Mouse (Mus musculus): ENCODE results near the gene Vill. TPM values are rescaled to one million over a fixed set of nuclear protein-coding genes. Genes with fewer than 3 reads are reported as not detected.

Gene Vill
- polyA plus RNA-seq, 1 experiment: 16.5 TPM

DNA sequence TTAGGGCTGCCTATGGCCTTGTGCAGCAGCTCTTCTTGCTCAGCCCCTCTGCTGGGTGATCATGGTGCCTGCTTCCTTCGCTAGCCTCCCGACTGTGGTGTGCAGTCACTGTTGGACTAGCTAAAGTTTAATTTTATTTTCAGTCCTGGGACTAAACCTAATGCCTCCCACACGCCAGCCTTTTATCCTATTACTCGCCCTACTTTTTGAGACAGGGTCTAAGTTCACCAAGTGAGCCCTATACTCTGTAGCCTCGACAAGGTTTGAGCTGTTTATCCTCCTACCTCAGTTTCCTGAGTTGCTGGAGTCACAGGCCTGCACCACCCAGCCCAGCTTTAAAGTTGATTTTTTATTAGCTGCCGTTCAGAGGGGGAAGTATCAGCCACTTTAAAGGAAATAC, 27.3 kb upstream of the Vill start:
- H3K4me3 ChIP-seq (ENCODE audit: insufficient read depth, low read length): no peak overlapping the region
- no peaks in the 10 kb centered on the region for H3K4me1 ChIP-seq (ENCODE audit: control insufficient read depth, insufficient read depth, low read length)
- TF ChIP-seq CTCF (IDR thresholded peaks at IDR 0.05; ENCODE audit: borderline replicate concordance, insufficient read depth, low read length) (no peak), POLR2A (IDR thresholded peaks at IDR 0.05; ENCODE audit: low read depth, low read length) (no peak)
- H3K27ac ChIP-seq (ENCODE audit: insufficient read depth, low read length): no peak overlapping the region

DNA sequence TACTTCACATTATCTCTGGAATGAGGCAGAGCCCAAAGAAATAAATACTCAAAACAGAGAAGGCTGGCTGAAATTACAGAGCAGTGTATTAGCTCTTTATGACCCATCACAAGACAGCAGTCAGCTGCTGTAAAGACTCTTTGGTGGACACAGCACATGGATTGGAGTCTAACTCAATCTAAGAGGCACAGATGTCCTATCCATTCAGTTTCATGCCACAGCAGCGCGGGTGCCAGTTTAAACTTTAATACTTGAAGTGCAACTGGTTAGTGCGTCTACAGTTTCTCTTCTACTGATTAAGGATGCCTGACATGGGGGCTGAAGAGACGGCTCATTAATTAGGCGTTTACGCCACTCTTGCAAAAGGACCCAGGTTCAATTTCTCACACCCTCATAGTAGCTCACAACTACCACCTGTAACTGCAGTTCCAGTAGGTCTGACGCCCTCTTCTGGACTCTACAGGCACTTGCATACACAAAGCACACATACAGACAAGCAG, 26.7 kb upstream of the Vill start:
- TF ChIP-seq CTCF (IDR thresholded peaks at IDR 0.05; ENCODE audit: borderline replicate concordance, insufficient read depth, low read length): no peak
- no peak for TF ChIP-seq POLR2A (IDR thresholded peaks at IDR 0.05; ENCODE audit: low read depth, low read length)
- H3K4me1 ChIP-seq (ENCODE audit: control insufficient read depth, insufficient read depth, low read length): no peaks in the 10 kb centered on the region
- H3K27ac ChIP-seq (ENCODE audit: insufficient read depth, low read length): no peak overlapping the region
- H3K4me3 ChIP-seq (ENCODE audit: insufficient read depth, low read length): no peak overlapping the region

DNA sequence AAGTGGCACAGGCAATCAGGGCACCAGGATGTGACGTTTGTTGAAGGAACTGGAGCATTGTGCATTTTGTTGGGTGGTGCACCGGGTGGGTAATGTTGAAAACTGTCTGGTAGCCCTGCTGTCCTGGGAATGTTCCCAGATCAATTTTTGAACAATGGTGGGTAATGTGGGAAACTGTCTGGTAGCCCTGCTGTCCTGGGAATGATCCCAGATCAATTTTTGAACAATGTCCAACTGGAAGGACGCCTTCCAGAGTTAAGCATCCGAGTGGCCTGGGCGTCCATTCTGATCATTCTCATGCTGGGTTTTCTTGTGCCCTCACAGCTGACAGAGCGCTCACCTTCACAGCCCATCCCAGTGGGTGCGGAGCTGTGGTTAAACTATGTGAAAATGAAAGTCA, 25.2 kb upstream of the Vill start:
- H3K4me1 ChIP-seq (ENCODE audit: control insufficient read depth, insufficient read depth, low read length): no peaks in the 10 kb centered on the region
- no peak overlapping the region for H3K27ac ChIP-seq (ENCODE audit: insufficient read depth, low read length)
- no peak overlapping the region for H3K4me3 ChIP-seq (ENCODE audit: insufficient read depth, low read length)
- TF ChIP-seq CTCF (IDR thresholded peaks at IDR 0.05; ENCODE audit: borderline replicate concordance, insufficient read depth, low read length) (no peak), POLR2A (IDR thresholded peaks at IDR 0.05; ENCODE audit: low read depth, low read length) (no peak)

DNA sequence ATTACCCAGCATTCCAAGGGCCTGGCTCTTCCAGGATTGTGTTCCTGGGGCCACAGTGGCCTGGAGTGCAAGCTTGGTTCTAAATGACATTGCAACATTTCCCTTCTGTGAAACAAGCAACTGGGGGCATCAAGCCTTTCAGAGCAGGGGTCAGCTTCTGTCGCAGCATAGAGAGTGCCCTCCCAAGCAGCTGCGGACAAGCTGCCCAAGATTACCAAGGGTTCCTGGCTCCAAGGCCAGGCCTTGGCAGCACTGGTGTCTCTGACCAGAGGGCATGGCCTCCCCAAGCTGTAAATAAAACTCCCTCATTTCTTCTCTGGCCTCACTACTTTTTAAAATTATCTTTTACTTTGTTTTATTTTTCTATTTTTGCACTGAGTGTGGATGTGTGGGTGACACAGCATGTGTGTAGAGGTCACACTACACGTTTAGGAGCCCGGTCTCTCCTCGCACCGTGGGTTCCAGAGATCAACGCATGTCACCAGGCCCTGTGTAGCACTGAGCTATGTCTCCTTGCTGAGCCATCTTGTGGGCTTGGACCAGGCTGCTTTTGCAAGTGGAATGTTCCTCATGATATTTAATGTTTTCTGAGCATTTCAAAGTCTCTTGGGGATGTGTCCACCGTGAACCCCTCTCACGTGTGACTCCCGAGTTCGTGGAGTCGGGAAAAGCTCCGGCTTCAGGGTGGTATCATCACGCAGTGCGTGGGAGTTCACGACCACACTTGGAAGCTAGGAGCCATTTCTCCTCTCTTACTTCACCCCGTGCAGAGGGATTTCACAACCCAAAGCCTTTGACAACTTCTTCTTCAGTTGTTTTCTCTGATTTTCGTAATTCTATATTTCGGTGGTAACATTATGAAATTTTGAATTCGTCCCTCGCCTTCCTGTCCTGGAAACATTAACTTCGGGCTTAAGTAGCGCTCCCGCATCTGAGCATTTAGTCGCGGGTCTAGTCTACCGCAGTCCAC, 24.1 kb upstream of the Vill start:
- H3K27ac ChIP-seq (ENCODE audit: insufficient read depth, low read length): no peak overlapping the region

DNA sequence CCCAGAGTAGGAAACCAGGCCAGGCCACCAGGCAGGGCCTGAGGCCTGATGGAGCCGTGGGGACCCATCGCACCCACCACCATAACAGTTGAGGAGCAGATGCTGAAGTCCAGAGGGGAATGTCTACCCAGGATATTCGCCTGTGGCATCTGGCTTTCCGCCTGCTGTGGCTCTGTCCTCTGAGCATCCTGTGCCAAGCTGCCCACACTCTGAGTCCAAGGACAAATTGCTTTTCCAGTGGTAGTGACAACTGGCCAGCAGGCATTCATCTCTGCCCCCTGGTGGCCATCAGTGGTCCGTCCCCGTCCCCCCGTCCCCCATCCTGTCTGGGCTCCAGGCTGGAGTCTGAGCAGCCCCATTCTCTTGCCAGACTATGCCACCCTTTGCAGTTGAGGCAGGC, 23.0 kb upstream of the Vill start:
- H3K27ac ChIP-seq (ENCODE audit: insufficient read depth, low read length): no peak overlapping the region
- H3K4me1 ChIP-seq (ENCODE audit: control insufficient read depth, insufficient read depth, low read length): peaks cover 3% of the 10 kb centered on the region; the same call in 1 of the 2 replicates
- TF ChIP-seq POLR2A (IDR thresholded peaks at IDR 0.05; ENCODE audit: low read depth, low read length): no peak
- peak; percentile 66 for TF ChIP-seq CTCF (IDR thresholded peaks at IDR 0.05; ENCODE audit: borderline replicate concordance, insufficient read depth, low read length)
- H3K4me3 ChIP-seq (ENCODE audit: insufficient read depth, low read length): no peak overlapping the region

More for the DNA sequence above, 24.1 kb upstream of the Vill start:
- no peak overlapping the region for H3K4me3 ChIP-seq (ENCODE audit: insufficient read depth, low read length)
- H3K4me1 ChIP-seq (ENCODE audit: control insufficient read depth, insufficient read depth, low read length): peaks cover 3% of the 10 kb centered on the region; the same call in 1 of the 2 replicates
- TF ChIP-seq POLR2A (IDR thresholded peaks at IDR 0.05; ENCODE audit: low read depth, low read length) (no peak), CTCF (IDR thresholded peaks at IDR 0.05; ENCODE audit: borderline replicate concordance, insufficient read depth, low read length) (no peak)

DNA sequence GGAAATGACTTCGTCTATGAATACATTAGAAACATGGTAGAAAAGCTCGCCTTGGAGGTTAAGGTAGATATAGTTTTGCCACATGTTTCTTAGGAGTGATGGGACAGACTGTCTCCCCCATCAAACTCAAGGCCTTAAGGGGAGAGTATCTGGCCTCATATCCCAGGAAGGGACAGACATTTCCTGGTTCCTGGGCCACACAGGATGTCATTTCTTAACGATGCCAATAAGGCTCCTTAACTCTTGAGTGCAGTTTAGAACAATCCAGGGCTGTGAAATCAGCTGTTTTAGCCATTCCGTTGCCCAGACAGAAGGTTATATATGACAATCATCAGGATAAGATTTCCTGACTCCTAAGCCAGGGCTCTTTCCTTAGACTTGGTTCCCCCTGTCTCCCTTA, 21.5 kb upstream of the Vill start:
- Histone ChIP-seq H3K4me3 (ENCODE audit: insufficient read depth, low read length) (no peak overlapping the region), H3K4me1 (ENCODE audit: control insufficient read depth, insufficient read depth, low read length) (peaks cover 10% of the 10 kb centered on the region), H3K27ac (ENCODE audit: insufficient read depth, low read length) (no peak overlapping the region)
- TF ChIP-seq CTCF (IDR thresholded peaks at IDR 0.05; ENCODE audit: borderline replicate concordance, insufficient read depth, low read length) (no peak), POLR2A (IDR thresholded peaks at IDR 0.05; ENCODE audit: low read depth, low read length) (no peak)

DNA sequence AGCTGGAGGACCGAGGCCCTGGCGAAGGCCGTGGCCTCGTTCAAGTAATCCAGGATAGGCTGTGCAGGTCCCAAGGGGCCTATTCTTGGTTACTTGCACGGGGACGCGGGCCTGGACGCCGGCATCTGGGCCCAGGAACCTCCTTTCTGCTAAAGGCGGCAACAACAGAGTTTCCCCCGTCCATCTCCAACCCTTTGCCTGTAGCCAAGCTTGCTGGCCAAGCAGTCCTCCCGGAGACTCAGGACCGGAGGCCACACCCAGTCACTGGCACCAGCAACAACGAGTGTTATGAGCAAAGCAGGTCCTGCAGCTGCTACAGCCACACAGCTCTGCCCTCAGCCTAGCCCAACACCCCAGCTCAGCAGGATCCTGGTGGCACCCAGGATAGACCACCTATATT, 20.8 kb upstream of the Vill start:
- H3K4me3 ChIP-seq (ENCODE audit: insufficient read depth, low read length): no peak overlapping the region
- no peak for TF ChIP-seq POLR2A (IDR thresholded peaks at IDR 0.05; ENCODE audit: low read depth, low read length)
- peaks cover 16% of the 10 kb centered on the region for H3K4me1 ChIP-seq (ENCODE audit: control insufficient read depth, insufficient read depth, low read length)
- no peak overlapping the region for H3K27ac ChIP-seq (ENCODE audit: insufficient read depth, low read length)

DNA sequence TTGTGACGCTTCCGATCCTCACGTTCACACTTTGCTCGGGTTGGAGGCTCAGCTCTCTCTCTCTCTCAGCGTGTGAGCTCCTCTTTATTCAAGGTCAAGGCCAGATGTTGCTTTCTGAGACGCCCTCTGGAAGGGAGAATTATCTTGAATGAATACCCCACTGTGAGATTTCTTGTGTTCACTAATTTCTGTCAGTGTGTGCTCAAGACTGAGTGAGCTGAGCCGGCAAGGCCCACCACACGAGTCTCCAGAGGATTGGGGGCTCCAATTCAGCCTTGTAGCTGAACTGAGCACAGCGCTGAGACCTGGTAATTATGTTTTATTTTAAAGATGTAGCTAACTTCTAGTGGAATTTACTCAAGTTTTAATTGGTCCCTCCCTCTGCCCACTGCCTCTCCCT, 20.0 kb upstream of the Vill start:
- Histone ChIP-seq H3K4me3 (ENCODE audit: insufficient read depth, low read length) (no peak overlapping the region), H3K4me1 (ENCODE audit: control insufficient read depth, insufficient read depth, low read length) (peaks cover 21% of the 10 kb centered on the region), H3K27ac (ENCODE audit: insufficient read depth, low read length) (no peak overlapping the region)
- TF ChIP-seq CTCF (IDR thresholded peaks at IDR 0.05; ENCODE audit: borderline replicate concordance, insufficient read depth, low read length): no peak
- no peak for TF ChIP-seq POLR2A (IDR thresholded peaks at IDR 0.05; ENCODE audit: low read depth, low read length)

DNA sequence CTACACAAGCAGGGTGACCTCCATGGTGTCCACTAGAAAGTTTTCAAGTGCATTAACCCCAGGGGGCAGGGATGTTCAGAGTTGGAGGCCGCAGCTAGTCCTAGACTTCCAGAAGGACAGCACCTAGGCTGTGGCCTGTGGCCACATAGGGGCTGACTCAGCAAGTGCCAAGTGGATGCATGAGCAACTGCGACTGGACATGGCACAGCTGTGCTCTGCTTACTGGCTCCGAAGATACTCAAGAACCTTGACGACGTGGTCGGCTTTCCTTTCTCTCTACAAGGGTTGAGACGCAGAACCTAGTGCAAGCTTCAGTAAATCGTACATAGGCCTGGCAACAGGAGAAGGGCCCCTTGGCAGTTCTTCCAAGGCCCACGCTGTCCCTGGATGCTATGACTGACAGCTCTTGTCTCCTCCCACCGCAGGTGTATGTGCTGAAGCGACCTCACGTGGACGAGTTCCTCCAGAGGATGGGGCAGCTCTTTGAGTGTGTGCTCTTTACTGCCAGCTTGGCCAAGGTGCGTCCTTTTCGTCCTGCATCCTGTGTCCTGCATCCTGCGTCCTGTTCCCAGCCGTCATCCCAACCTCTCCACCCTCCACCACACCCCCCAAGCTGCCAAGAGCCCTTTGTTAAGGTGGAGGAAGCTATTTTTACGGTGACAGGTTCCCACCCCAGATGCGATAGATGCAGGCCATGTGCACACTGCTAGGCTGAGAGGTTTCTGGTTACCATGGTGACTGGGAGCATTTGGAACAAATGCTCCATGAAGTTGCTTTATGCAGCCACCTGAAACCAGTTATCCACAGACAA, 19.3 kb upstream of the Vill start:
- H3K4me3 ChIP-seq (ENCODE audit: insufficient read depth, low read length): no peak overlapping the region
- TF ChIP-seq POLR2A (IDR thresholded peaks at IDR 0.05; ENCODE audit: low read depth, low read length) (no peak), CTCF (IDR thresholded peaks at IDR 0.05; ENCODE audit: borderline replicate concordance, insufficient read depth, low read length) (no peak)
- H3K27ac ChIP-seq (ENCODE audit: insufficient read depth, low read length): no peak overlapping the region
- peaks cover 23% of the 10 kb centered on the region for H3K4me1 ChIP-seq (ENCODE audit: control insufficient read depth, insufficient read depth, low read length)
